Mouse (Mus musculus) heart, embryonic 16.5 days (tissue): ENCODE measurements at regions not wholly inside any gene's neighbourhood (a gene's known extent, or its start where the extent isn't known, plus 50 kb on each side); places are given as distances from the start of the nearest gene placed in this dataset.

ENCODE experiments used
- ATAC-seq: fragments of 200-750 bp; cut with Nextera tagmentation; replicated peaks from 2 replicates; pipeline ENCODE4 v1.8.0; 2017; ENCODE audit warnings: moderate number of reproducible peaks; ENCODE audit not compliant: insufficient read depth, low FRiP score; ENCODE audit errors: extremely low read depth
- H3K27ac ChIP-seq: fragments of 300-500 bp; sonication (generic); 2 replicates; pipeline ENCODE4 v1.5.1; 2014; ENCODE audit warnings: mild to moderate bottlenecking, low read length, control low read depth, moderate library complexity
- H3K27me3 ChIP-seq: fragments of 300-500 bp; sonication (generic); 2 replicates; pipeline ENCODE4 v1.6.1; 2014; ENCODE audit warnings: low read length, mixed read lengths; ENCODE audit not compliant: control insufficient read depth, insufficient read depth
- H3K36me3 ChIP-seq: fragments of 300-500 bp; sonication (generic); 2 replicates; pipeline ENCODE4 v1.6.1; 2014; ENCODE audit not compliant: control insufficient read depth, insufficient read depth
- H3K4me1 ChIP-seq: fragments of 300-500 bp; sonication (generic); 2 replicates; pipeline ENCODE4 v1.6.1; 2014; ENCODE audit warnings: low read length, mixed read lengths; ENCODE audit not compliant: control insufficient read depth, insufficient read depth
- H3K4me2 ChIP-seq: fragments of 300-500 bp; sonication (generic); 2 replicates; pipeline ENCODE4 v1.6.1; 2014; ENCODE audit warnings: low read depth, mild to moderate bottlenecking, control low read depth, low read length
- H3K4me3 ChIP-seq: fragments of 300-500 bp; sonication (generic); 2 replicates; pipeline ENCODE4 v1.5.1; 2014; ENCODE audit warnings: mild to moderate bottlenecking, control low read depth, low read length
- H3K9ac ChIP-seq: fragments of 300-500 bp; sonication (generic); 2 replicates; pipeline ENCODE4 v1.6.1; 2014; ENCODE audit warnings: low read length, control low read depth
- H3K9me3 ChIP-seq: fragments of 300-500 bp; sonication (generic); replicated peaks from 2 replicates; pipeline ENCODE4 v1.6.1; 2016; ENCODE audit warnings: low read length; ENCODE audit not compliant: control insufficient read depth
- WGBS: fragments of 180-500 bp; shearing (Covaris S2); extraction: QIAGEN DNeasy Blood & Tissue Kit; methylation state at CpG from one replicate; pipeline ENCODE4 v1.1.7; 2014; 5-methylcytosine and 5-hydroxymethylcytosine counted together

DNA sequence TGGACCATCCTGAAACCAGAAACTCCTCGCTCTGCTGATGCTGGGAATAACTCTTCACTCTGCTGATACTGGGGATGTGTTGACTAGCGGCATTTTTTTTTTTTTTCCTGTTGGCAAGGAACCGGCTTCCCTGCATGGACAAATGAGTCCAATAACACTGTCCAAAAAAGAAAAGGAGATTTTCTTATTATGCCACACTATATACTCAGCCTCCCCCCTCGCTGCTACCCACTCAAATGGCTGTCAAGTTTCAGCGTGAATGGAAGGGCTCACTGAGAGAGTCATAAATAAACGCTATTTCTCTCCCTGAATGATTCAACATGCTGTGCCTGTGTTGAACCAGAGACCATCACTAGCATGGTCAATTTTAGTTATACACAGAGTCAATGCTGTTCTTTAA lies 489.2 kb upstream of the Arid1b start:
- ATAC-seq, result no peak
- Histone ChIP-seq H3K9ac (no peak overlapping the region), H3K27ac (no peak overlapping the region), H3K4me2 (no peak overlapping the region), H3K36me3 (no peaks in the 10 kb centered on the region), H3K27me3 (no peaks in the 10 kb centered on the region), H3K4me3 (no peak overlapping the region), H3K4me1 (no peaks in the 10 kb centered on the region), H3K9me3 (0 out of 2 replicates have a peak, but pooled peaks cover 3% of the 10 kb centered on the region)
- 60% methylated on average over 6 of the region's 6 CpGs for WGBS

DNA sequence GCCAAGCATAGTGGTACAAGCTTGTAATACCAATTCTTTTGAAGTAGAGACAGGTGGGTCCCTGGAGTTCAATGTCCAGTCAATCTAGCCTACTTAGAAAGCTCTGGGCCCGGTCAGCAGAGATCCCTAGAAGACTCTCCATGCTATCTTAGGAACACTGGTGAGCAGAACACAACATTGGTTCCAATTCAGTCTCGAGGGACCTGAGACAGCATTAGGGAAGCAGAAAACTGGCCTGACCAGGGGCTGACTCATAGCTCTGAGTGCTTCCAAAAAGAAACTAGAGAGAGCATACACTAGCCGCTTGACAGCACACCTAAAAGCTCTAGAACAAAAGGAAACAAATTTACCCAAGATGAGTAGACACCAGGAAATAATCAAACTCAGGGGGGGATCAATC lies 484.6 kb upstream of the Arid1b start:
- Histone ChIP-seq H3K9ac (no peak overlapping the region), H3K4me2 (no peak overlapping the region), H3K4me3 (no peak overlapping the region), H3K9me3 (no peaks in the 10 kb centered on the region), H3K4me1 (no peaks in the 10 kb centered on the region), H3K27ac (no peak overlapping the region), H3K27me3 (no peaks in the 10 kb centered on the region), H3K36me3 (no peaks in the 10 kb centered on the region)
- WGBS, result 65% methylated on average over 3 of the region's 3 CpGs
- ATAC-seq, result no peak

GRCm38 (mm10) chr17:4516141-4516540 lies 478.0 kb upstream of the Arid1b start:
- Histone ChIP-seq H3K4me3 (no peak overlapping the region), H3K27ac (no peak overlapping the region), H3K4me1 (no peaks in the 10 kb centered on the region), H3K4me2 (no peak overlapping the region), H3K27me3 (no peaks in the 10 kb centered on the region), H3K9me3 (no peaks in the 10 kb centered on the region), H3K36me3 (no peaks in the 10 kb centered on the region), H3K9ac (no peak overlapping the region)
- no peak for ATAC-seq
- WGBS, result 80% methylated on average over 7 of the region's 7 CpGs

DNA sequence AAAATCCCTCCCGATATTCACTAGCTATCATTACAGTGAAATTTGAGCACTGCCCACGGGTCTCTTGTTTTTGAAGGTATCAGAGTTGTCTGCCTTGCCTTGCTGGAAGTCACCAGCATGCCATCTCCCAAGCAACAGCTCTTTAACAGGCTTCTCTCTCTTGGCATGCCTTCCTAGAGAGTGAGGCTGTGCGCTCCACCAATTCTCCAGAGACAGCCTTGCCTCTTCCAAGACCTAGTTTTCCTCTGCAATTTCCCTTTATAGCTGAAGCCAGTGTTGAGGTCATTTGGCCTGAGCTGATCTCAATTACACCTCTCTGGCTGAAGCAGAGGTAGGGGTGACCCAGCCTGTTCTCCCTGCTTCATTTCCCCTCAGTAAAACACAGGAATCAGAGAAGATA lies 477.3 kb upstream of the Arid1b start:
- H3K4me3 ChIP-seq, result no peak overlapping the region
- H3K27me3 ChIP-seq, result no peaks in the 10 kb centered on the region
- H3K4me1 ChIP-seq, result no peaks in the 10 kb centered on the region
- H3K36me3 ChIP-seq, result no peaks in the 10 kb centered on the region
- 62% methylated on average over 3 of the region's 3 CpGs for WGBS
- H3K9me3 ChIP-seq, result no peaks in the 10 kb centered on the region
- H3K27ac ChIP-seq, result no peak overlapping the region
- no peak overlapping the region for H3K4me2 ChIP-seq
- ATAC-seq, result no peak
- no peak overlapping the region for H3K9ac ChIP-seq

DNA sequence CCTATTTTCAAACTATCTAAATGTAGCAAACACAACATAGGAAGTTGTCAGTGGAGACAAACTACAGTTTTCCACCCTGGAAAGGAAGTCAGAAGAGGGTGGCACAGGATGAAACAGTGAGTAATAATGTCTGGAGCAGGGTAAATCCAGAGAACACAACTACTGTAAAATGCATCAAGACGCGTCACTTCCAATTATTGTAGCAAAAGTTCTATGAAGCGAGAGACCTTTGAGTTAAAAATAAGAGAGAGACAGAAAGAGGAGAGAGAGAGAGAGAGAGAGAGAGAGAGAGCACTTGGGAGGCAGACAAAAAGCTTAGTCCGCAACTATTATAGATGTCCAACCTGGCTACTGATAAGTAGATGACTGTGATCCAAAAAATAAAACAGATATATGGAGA lies 473.1 kb upstream of the Arid1b start:
- Histone ChIP-seq H3K9ac (no peak overlapping the region), H3K9me3 (no peaks in the 10 kb centered on the region), H3K4me3 (no peak overlapping the region), H3K27me3 (no peaks in the 10 kb centered on the region), H3K4me2 (no peak overlapping the region), H3K27ac (no peak overlapping the region), H3K36me3 (no peaks in the 10 kb centered on the region), H3K4me1 (no peaks in the 10 kb centered on the region)
- ATAC-seq, result no peak
- WGBS, result 78% methylated on average over 4 of the region's 4 CpGs

DNA sequence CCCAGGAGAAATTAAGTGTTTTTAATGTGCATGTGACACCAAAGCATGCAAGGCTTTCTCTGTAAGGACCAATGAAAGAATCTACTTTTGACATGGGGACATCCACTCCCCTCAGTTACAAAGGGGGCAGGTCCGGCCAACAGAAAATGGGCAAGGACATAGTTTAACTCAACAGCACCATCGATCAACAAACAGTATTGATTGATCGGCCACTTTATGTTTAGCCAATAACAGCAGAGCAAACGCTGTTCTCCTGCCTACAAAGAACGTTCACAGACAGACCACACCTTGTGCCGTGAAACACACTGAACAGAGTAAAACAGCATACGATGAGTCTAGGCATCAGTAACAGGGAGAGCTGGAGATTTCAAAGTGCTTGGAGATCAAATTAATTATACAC lies 467.7 kb upstream of the Arid1b start:
- no peaks in the 10 kb centered on the region for H3K9me3 ChIP-seq
- H3K4me2 ChIP-seq, result no peak overlapping the region
- H3K36me3 ChIP-seq, result no peaks in the 10 kb centered on the region
- no peak overlapping the region for H3K4me3 ChIP-seq
- no peak for ATAC-seq
- no peak overlapping the region for H3K9ac ChIP-seq
- H3K27ac ChIP-seq, result no peak overlapping the region
- no peaks in the 10 kb centered on the region for H3K27me3 ChIP-seq
- no peaks in the 10 kb centered on the region for H3K4me1 ChIP-seq
- WGBS, result 80% methylated on average over 7 of the region's 7 CpGs

GRCm38 (mm10) chr17:4532126-4532525 lies 462.0 kb upstream of the Arid1b start:
- H3K36me3 ChIP-seq, result no peaks in the 10 kb centered on the region
- WGBS, result 91% methylated on average over 2 of the region's 2 CpGs
- H3K9me3 ChIP-seq, result no peaks in the 10 kb centered on the region
- no peak overlapping the region for H3K4me3 ChIP-seq
- no peaks in the 10 kb centered on the region for H3K27me3 ChIP-seq
- no peak for ATAC-seq
- H3K4me2 ChIP-seq, result no peak overlapping the region
- H3K27ac ChIP-seq, result no peak overlapping the region
- H3K4me1 ChIP-seq, result no peaks in the 10 kb centered on the region
- H3K9ac ChIP-seq, result no peak overlapping the region

DNA sequence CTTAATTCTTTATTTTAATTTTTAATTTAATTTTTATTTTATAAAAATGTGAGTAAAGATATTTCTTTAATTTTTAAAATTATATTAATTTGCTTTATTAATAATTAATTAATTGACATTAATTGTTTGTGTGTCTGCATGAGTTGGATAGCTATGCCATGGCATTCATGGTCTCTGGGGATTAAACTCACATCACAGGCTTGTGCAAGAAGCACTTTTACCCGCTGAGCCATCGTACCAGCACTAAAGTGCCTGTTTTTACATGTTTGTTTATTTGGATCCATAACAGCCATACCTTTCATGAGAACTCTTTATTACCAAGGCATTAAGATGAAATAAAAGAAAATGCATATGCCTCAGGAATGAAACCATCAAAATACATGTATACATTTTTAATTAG lies 453.7 kb upstream of the Arid1b start:
- Histone ChIP-seq H3K27ac (no peak overlapping the region), H3K4me3 (no peak overlapping the region), H3K9me3 (no peaks in the 10 kb centered on the region), H3K9ac (no peak overlapping the region), H3K27me3 (no peaks in the 10 kb centered on the region), H3K4me1 (no peaks in the 10 kb centered on the region), H3K36me3 (no peaks in the 10 kb centered on the region), H3K4me2 (no peak overlapping the region)
- no peak for ATAC-seq
- 81% methylated on average over 2 of the region's 2 CpGs for WGBS

DNA sequence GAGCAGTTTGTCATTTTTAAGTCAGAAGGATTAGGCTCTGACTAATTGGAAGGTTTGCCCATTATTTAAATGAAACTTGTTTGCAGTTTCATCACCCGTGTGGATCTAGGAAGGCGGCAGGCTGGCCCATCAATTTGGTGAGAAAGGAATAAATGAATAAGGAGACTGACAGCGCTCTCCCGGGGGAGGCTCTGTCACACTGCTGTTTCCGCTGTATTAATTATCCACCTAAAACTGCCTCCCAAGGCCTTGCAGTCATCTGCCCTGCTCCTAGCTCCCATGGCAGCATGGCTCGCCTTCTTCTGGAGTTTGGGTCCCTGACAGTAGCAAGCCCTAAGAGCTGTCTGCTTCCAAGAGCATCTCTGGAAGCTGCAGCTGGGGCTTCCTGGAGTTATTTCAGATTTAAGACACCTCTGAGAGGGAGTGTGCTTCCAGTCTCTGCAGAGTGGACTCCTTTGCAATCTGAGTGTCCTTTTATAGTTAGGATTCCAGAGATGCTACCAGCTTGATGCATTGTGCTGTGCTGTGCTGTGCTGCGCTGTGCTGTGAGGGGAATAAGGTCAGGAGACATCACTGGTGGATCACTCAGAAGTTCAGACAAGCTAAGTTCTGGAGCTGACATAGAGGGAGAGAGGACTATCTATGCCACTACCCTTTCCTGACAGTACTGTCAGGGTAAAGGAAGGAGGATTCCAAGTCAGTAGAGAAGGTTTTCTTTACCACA lies 452.9 kb upstream of the Arid1b start:
- H3K36me3 ChIP-seq, result no peaks in the 10 kb centered on the region
- no peak overlapping the region for H3K9ac ChIP-seq
- ATAC-seq, result no peak
- 48% methylated on average over 7 of the region's 7 CpGs for WGBS
- H3K27ac ChIP-seq, result no peak overlapping the region
- no peaks in the 10 kb centered on the region for H3K9me3 ChIP-seq
- H3K4me3 ChIP-seq, result no peak overlapping the region
- H3K4me1 ChIP-seq, result no peaks in the 10 kb centered on the region
- no peaks in the 10 kb centered on the region for H3K27me3 ChIP-seq
- H3K4me2 ChIP-seq, result no peak overlapping the region
